Mouse (Mus musculus) neural tube, embryonic 14.5 days (tissue): Measurements from ENCODE around the gene 1700031F05Rik. TPM values are rescaled to one million over a fixed set of nuclear protein-coding genes. Genes with fewer than 3 reads are reported as not detected.
"Not testable (repeated sequence)": the region's sequence is repeated elsewhere in the genome, so short reads cannot be mapped to it uniquely, and the experiment has no call there.

ENCODE experiments used
- ATAC-seq: fragments of 200-750 bp; cut with Nextera tagmentation; 2 replicates; pipeline ENCODE4 v1.8.0; 2017; ENCODE audit warnings: low read depth, mild to moderate bottlenecking, moderate TSS enrichment, moderate library complexity
- H3K27ac ChIP-seq: fragments of 300-500 bp; sonication (generic); 2 replicates; pipeline ENCODE4 v1.5.1; 2014; ENCODE audit warnings: low read depth, mild to moderate bottlenecking, control low read depth, low read length, moderate library complexity, mixed read lengths
- H3K27me3 ChIP-seq: fragments of 300-500 bp; sonication (generic); 2 replicates; pipeline ENCODE4 v1.6.1; 2014; ENCODE audit warnings: low read length; ENCODE audit not compliant: control insufficient read depth, insufficient read depth
- H3K36me3 ChIP-seq: fragments of 300-500 bp; sonication (generic); 2 replicates; pipeline ENCODE4 v1.6.1; 2014; ENCODE audit warnings: low read length, mixed read lengths; ENCODE audit not compliant: control insufficient read depth, insufficient read depth
- H3K4me1 ChIP-seq: fragments of 300-500 bp; sonication (generic); 2 replicates; pipeline ENCODE4 v1.6.1; 2014; ENCODE audit warnings: low read length; ENCODE audit not compliant: control insufficient read depth, insufficient read depth
- H3K4me2 ChIP-seq: fragments of 300-500 bp; sonication (generic); 2 replicates; pipeline ENCODE4 v1.6.1; 2014; ENCODE audit warnings: mild to moderate bottlenecking, low read depth, low read length, control low read depth
- H3K4me3 ChIP-seq: fragments of 300-500 bp; sonication (generic); 2 replicates; pipeline ENCODE4 v1.5.1; 2014; ENCODE audit warnings: low read depth, low read length, control low read depth, mixed read lengths
- H3K9ac ChIP-seq: fragments of 300-500 bp; sonication (generic); replicated peaks from 2 replicates; pipeline ENCODE4 v1.6.1; 2014; ENCODE audit warnings: low read depth, mild to moderate bottlenecking, control low read depth, low read length, mixed read lengths
- H3K9me3 ChIP-seq: fragments of 300-500 bp; sonication (generic); 2 replicates; pipeline ENCODE4 v1.6.1; 2016; ENCODE audit warnings: low read length; ENCODE audit not compliant: control insufficient read depth
- WGBS: fragments of 180-500 bp; shearing (Covaris S2); extraction: QIAGEN DNeasy Blood & Tissue Kit; methylation state at CpG from one replicate; pipeline ENCODE4 v1.1.7; 2014; 5-methylcytosine and 5-hydroxymethylcytosine counted together
- polyA plus RNA-seq: library from polyadenylated mRNA; unstranded; fragments of >200 nt; fragmentation: Nextera tagmentation; extraction: Ambion mirVana; gene quantifications from 2 replicates; pipeline ENCODE4 v1.2.1, GENCODE M21; 2014

1700031F05Rik gene
- polyA plus RNA-seq, result not detected in 2 replicates

DNA sequence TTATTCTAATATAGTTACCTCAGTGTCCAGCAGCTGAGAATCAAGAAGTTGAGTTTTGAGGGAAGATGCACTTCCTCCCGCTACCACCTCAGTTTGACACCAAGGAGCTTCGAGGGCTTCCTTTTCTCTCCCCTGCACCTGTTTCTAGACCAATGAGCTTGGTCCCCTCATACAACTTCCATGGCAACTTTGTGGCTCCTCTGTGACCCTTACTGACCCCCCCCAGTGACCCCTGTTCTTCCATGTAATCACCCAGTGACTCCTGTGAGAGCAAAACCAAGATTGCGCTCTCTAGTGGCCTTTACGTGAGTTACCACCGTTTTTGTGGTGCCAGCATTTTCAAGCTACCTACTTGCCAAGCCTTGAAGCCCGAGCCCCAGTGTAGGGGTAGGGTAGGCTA lies at the start of gene 1700031F05Rik:
1700031F05Rik (minus strand) TSS at position 101 of the 400 bp plus-strand sequence.
- Histone ChIP-seq H3K36me3 (no peaks in the 10 kb centered on the region), H3K4me1 (no peaks in the 10 kb centered on the region), H3K27me3 (no peaks in the 10 kb centered on the region), H3K9me3 (no peaks in the 10 kb centered on the region), H3K27ac (no peak within 1 kb of the TSS), H3K4me2 (no peak within 1 kb of the TSS), H3K4me3 (no peak within 1 kb of the TSS), H3K9ac (no peak within 1 kb of the TSS)
- ATAC-seq, result no peak
- 85% methylated on average over 6 of the region's 6 CpGs for WGBS

GRCm38 (mm10) chrX:102914823-102915222 lies 47.1 kb upstream of the 1700031F05Rik start:
- not testable (repeated sequence) for H3K27me3 ChIP-seq, H3K27ac ChIP-seq, ATAC-seq, H3K4me2 ChIP-seq, H3K36me3 ChIP-seq, H3K9ac ChIP-seq, H3K9me3 ChIP-seq, H3K4me3 ChIP-seq, H3K4me1 ChIP-seq
- WGBS, result 80% methylated on average over 1 of the region's 1 CpGs

- WGBS, result 86% methylated on average over 6 of the region's 9 CpGs
- H3K9ac ChIP-seq, H3K27me3 ChIP-seq, H3K36me3 ChIP-seq, ATAC-seq, H3K4me2 ChIP-seq, H3K9me3 ChIP-seq, H3K4me1 ChIP-seq, H3K27ac ChIP-seq, H3K4me3 ChIP-seq: not testable (repeated sequence)
Observed at GRCm38 (mm10) chrX:102908587-102908986, 40.8 kb upstream of the 1700031F05Rik start, which contains the start of the genes Dmrtc1a and 1700011M02Rik. TSS of gene Dmrtc1a (minus strand) at chrX:102908687. TSS of gene 1700011M02Rik (plus strand) at chrX:102908905.

GRCm38 (mm10) chrX:102854516-102854915 lies 13.3 kb downstream of the 1700031F05Rik start, which contains the start of gene Dmrtc1c2:
TSS of gene Dmrtc1c2 (minus strand) at chrX:102854616.
- not testable (repeated sequence) for H3K4me3 ChIP-seq, H3K36me3 ChIP-seq, ATAC-seq, H3K27ac ChIP-seq, H3K9me3 ChIP-seq, H3K4me1 ChIP-seq, H3K27me3 ChIP-seq, H3K4me2 ChIP-seq, H3K9ac ChIP-seq
- WGBS, result no CpG with 5 or more reads among the region's 13 CpGs

- Histone ChIP-seq H3K9ac (no peak overlapping the region), H3K4me3 (no peak overlapping the region), H3K4me2 (no peak overlapping the region), H3K9me3 (no peaks in the 10 kb centered on the region), H3K27me3 (no peaks in the 10 kb centered on the region), H3K27ac (no peak overlapping the region), H3K36me3 (no peaks in the 10 kb centered on the region), H3K4me1 (no peaks in the 10 kb centered on the region)
- WGBS, result 63% methylated on average over 4 of the region's 4 CpGs
- no peak for ATAC-seq
Observed at GRCm38 (mm10) chrX:102812311-102812710, 55.5 kb downstream of the 1700031F05Rik start.

Other genes starting within 250 kb of the 1700031F05Rik start
- 10.3 and 10.9 TPM in 2 replicates for gene Phka1, start 223.7 kb downstream of the 1700031F05Rik start, polyA plus RNA-seq
- gene Gm3880, start 181.0 kb downstream of the 1700031F05Rik start, polyA plus RNA-seq, result not detected in 2 replicates
- gene Gm9112, start 160.3 kb downstream of the 1700031F05Rik start, polyA plus RNA-seq, result not detected in 2 replicates
- not detected in 2 replicates for gene Dmrtc1b, start 160.1 kb downstream of the 1700031F05Rik start, polyA plus RNA-seq
- not detected in 2 replicates for gene Dmrtc1c1, start 65.0 kb downstream of the 1700031F05Rik start, polyA plus RNA-seq
- not detected in 2 replicates for gene Dmrtc1c2, start 13.4 kb downstream of the 1700031F05Rik start, polyA plus RNA-seq
- 1.4 and 3.0 TPM in 2 replicates for gene Dmrtc1a, start 40.7 kb upstream of the 1700031F05Rik start, polyA plus RNA-seq
- gene 1700011M02Rik, start 40.9 kb upstream of the 1700031F05Rik start, polyA plus RNA-seq, result not detected in 2 replicates
- not detected in 2 replicates for gene 1700018G05Rik, start 60.4 kb upstream of the 1700031F05Rik start, polyA plus RNA-seq